Mouse (Mus musculus) megakaryocyte, embryonic 14.5 days (primary cell): Measurements from ENCODE around the gene Smad6. TPM values are rescaled to one million over a fixed set of nuclear protein-coding genes. Genes with fewer than 3 reads are reported as not detected.

Source experiments
- H3K27me3 ChIP-seq: replicated peaks from 2 replicates; pipeline ENCODE3; 2012; ENCODE audit warnings: inconsistent platforms
- H3K36me3 ChIP-seq: replicated peaks from 2 replicates; pipeline ENCODE3; 2012; ENCODE audit warnings: low read length, inconsistent platforms, mixed read lengths
- H3K4me1 ChIP-seq: 2 replicates; pipeline ENCODE4 v1.6.1; 2012; ENCODE audit warnings: inconsistent platforms
- H3K4me3 ChIP-seq: replicated peaks from 2 replicates; pipeline ENCODE3; 2012; ENCODE audit warnings: moderate library complexity, mild to moderate bottlenecking, inconsistent platforms
- H3K9me3 ChIP-seq: 2 replicates; pipeline ENCODE4 v1.6.1; 2012; ENCODE audit warnings: inconsistent platforms
- FLI1 ChIP-seq: IDR thresholded peaks from 2 replicates; pipeline ENCODE4 v1.6.1; 2012; ENCODE audit warnings: low read length, inconsistent platforms, mixed read lengths
- GATA1 ChIP-seq: IDR thresholded peaks from 3 replicates; pipeline ENCODE4 v1.6.1; 2012; ENCODE audit warnings: mixed read lengths, low read length, inconsistent platforms, borderline replicate concordance
- polyA plus RNA-seq: library from polyadenylated mRNA; stranded (reverse); fragments of >175 nt; gene quantifications from 2 replicates; pipeline ENCODE4 v1.2.3, GENCODE M21; 2012; ENCODE audit warnings: low replicate concordance; ENCODE audit not compliant: insufficient read depth

The Smad6 gene
- polyA plus RNA-seq, 1 experiment: 19.3 TPM

GRCm38 (mm10) chr9:64014801-64015200, 7.1 kb downstream of the Smad6 start:
- Histone ChIP-seq H3K27me3 (peaks cover 35% of the 10 kb centered on the region), H3K4me3 (no peak overlapping the region), H3K4me1 (peaks cover 39% of the 10 kb centered on the region), H3K9me3 (peaks cover 12% of the 10 kb centered on the region), H3K36me3 (peaks cover 41% of the 10 kb centered on the region)
- TF ChIP-seq GATA1 (no peak), FLI1 (no peak)

GRCm38 (mm10) chr9:64011356-64011755, 10.5 kb downstream of the Smad6 start:
- no peak for TF ChIP-seq FLI1
- TF ChIP-seq GATA1: no peak
- H3K4me1 ChIP-seq: peaks cover 10% of the 10 kb centered on the region
- peaks cover 12% of the 10 kb centered on the region for H3K9me3 ChIP-seq
- H3K36me3 ChIP-seq: peaks cover 68% of the 10 kb centered on the region
- H3K4me3 ChIP-seq: no peak overlapping the region
- peaks cover 12% of the 10 kb centered on the region for H3K27me3 ChIP-seq

- Histone ChIP-seq H3K4me3 (no peak overlapping the region), H3K27me3 (peaks cover 65% of the 10 kb centered on the region), H3K9me3 (no peaks in the 10 kb centered on the region), H3K36me3 (peaks cover 89% of the 10 kb centered on the region), H3K4me1 (peaks cover 28% of the 10 kb centered on the region)
- no peak for TF ChIP-seq FLI1
- TF ChIP-seq GATA1: no peak
Measured at GRCm38 (mm10) chr9:64002981-64003380, 18.9 kb downstream of the Smad6 start.

GRCm38 (mm10) chr9:64001081-64001480, 20.8 kb downstream of the Smad6 start:
- peaks cover 62% of the 10 kb centered on the region for H3K27me3 ChIP-seq
- peaks cover 79% of the 10 kb centered on the region for H3K36me3 ChIP-seq
- TF ChIP-seq GATA1 (no peak), FLI1 (no peak)
- H3K4me1 ChIP-seq: peaks cover 24% of the 10 kb centered on the region
- no peak overlapping the region for H3K4me3 ChIP-seq
- no peaks in the 10 kb centered on the region for H3K9me3 ChIP-seq

- peaks cover 74% of the 10 kb centered on the region for H3K36me3 ChIP-seq
- H3K9me3 ChIP-seq: no peaks in the 10 kb centered on the region
- H3K27me3 ChIP-seq: peaks cover 58% of the 10 kb centered on the region
- no peak overlapping the region for H3K4me3 ChIP-seq
- peaks cover 16% of the 10 kb centered on the region; the same call in 1 of the 2 replicates for H3K4me1 ChIP-seq
- TF ChIP-seq GATA1 (no peak), FLI1 (no peak)
Measured at GRCm38 (mm10) chr9:64000085-64000484, 21.8 kb downstream of the Smad6 start.

- H3K9me3 ChIP-seq: no peaks in the 10 kb centered on the region
- TF ChIP-seq GATA1 (no peak), FLI1 (no peak)
- no peak overlapping the region for H3K4me3 ChIP-seq
- H3K27me3 ChIP-seq: peaks cover 50% of the 10 kb centered on the region
- peaks cover 66% of the 10 kb centered on the region for H3K36me3 ChIP-seq
- H3K4me1 ChIP-seq: peaks cover 13% of the 10 kb centered on the region; the same call in 1 of the 2 replicates
Measured at GRCm38 (mm10) chr9:63999194-63999593, 22.7 kb downstream of the Smad6 start.

- Histone ChIP-seq H3K9me3 (no peaks in the 10 kb centered on the region), H3K4me1 (peaks cover 9% of the 10 kb centered on the region; the same call in 1 of the 2 replicates), H3K27me3 (peaks cover 39% of the 10 kb centered on the region), H3K36me3 (peaks cover 60% of the 10 kb centered on the region), H3K4me3 (no peak overlapping the region)
- TF ChIP-seq FLI1 (no peak), GATA1 (no peak)
Measured at GRCm38 (mm10) chr9:63998026-63998425, 23.8 kb downstream of the Smad6 start.

- peaks cover 57% of the 10 kb centered on the region for H3K36me3 ChIP-seq
- H3K4me3 ChIP-seq: no peak overlapping the region
Measured at GRCm38 (mm10) chr9:63997439-63997838, 24.4 kb downstream of the Smad6 start.

GRCm38 (mm10) chr9:63993256-63993655, 28.6 kb downstream of the Smad6 start:
- Histone ChIP-seq H3K9me3 (no peaks in the 10 kb centered on the region), H3K4me3 (no peak overlapping the region), H3K36me3 (peaks cover 53% of the 10 kb centered on the region), H3K27me3 (peaks cover 8% of the 10 kb centered on the region), H3K4me1 (peaks cover 28% of the 10 kb centered on the region)
- TF ChIP-seq FLI1 (no peak), GATA1 (no peak)

More at GRCm38 (mm10) chr9:63997439-63997838, 24.4 kb downstream of the Smad6 start:
- H3K4me1 ChIP-seq: peaks cover 9% of the 10 kb centered on the region; the same call in 1 of the 2 replicates
- TF ChIP-seq GATA1 (no peak), FLI1 (no peak)
- H3K9me3 ChIP-seq: no peaks in the 10 kb centered on the region
- H3K27me3 ChIP-seq: peaks cover 35% of the 10 kb centered on the region

- Histone ChIP-seq H3K4me1 (peaks cover 28% of the 10 kb centered on the region), H3K36me3 (peaks cover 51% of the 10 kb centered on the region), H3K9me3 (no peaks in the 10 kb centered on the region), H3K4me3 (no peak overlapping the region), H3K27me3 (peaks cover 10% of the 10 kb centered on the region)
- TF ChIP-seq GATA1: no peak
- TF ChIP-seq FLI1: no peak
Measured at GRCm38 (mm10) chr9:63992761-63993160, 29.1 kb downstream of the Smad6 start.

GRCm38 (mm10) chr9:63991193-63991592, 30.7 kb downstream of the Smad6 start:
- H3K9me3 ChIP-seq: no peaks in the 10 kb centered on the region
- no peak overlapping the region for H3K4me3 ChIP-seq
- no peak for TF ChIP-seq GATA1
- H3K36me3 ChIP-seq: peaks cover 52% of the 10 kb centered on the region
- peaks cover 29% of the 10 kb centered on the region for H3K4me1 ChIP-seq
- H3K27me3 ChIP-seq: peaks cover 21% of the 10 kb centered on the region
